Mouse (Mus musculus): ENCODE data around the gene Zfand2a. TPM values are rescaled to one million over a fixed set of nuclear protein-coding genes. Genes with fewer than 3 reads are reported as not detected.
A peak's percentile ranks its signal among the peaks of the same experiment; 100 is the strongest.

Gene Zfand2a
- polyA plus RNA-seq, 1 experiment, result 28.0 TPM

DNA sequence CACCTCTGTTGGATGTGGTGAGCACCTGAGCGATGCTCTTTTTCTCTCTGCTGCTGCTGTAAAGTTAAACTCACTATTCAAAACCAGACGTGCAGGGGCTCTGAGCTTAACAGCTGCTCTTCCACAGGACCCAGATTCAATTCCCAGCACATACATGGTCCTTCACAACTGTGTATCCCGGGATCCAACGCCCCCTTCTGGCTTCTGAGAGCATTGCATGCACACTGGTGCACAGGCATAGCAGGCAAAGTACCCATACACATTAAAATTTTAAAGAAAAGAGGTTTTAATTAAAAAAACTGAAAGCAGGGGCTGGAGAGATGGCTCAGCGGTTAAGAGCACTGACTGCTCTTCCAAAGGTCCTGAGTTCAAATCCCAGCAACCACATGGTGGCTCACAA is 12.6 kb upstream of the Zfand2a start:
- no peak for TF ChIP-seq POLR2A (IDR thresholded peaks at IDR 0.05; ENCODE audit: borderline replicate concordance, extremely low read depth, insufficient read depth, insufficient read length, poor library complexity, severe bottlenecking)
- no peak for TF ChIP-seq CTCF (IDR thresholded peaks at IDR 0.05; ENCODE audit: borderline replicate concordance, extremely low read depth, insufficient read depth, insufficient read length)
- DNase-seq (ENCODE audit: low read depth), result no peak

DNA sequence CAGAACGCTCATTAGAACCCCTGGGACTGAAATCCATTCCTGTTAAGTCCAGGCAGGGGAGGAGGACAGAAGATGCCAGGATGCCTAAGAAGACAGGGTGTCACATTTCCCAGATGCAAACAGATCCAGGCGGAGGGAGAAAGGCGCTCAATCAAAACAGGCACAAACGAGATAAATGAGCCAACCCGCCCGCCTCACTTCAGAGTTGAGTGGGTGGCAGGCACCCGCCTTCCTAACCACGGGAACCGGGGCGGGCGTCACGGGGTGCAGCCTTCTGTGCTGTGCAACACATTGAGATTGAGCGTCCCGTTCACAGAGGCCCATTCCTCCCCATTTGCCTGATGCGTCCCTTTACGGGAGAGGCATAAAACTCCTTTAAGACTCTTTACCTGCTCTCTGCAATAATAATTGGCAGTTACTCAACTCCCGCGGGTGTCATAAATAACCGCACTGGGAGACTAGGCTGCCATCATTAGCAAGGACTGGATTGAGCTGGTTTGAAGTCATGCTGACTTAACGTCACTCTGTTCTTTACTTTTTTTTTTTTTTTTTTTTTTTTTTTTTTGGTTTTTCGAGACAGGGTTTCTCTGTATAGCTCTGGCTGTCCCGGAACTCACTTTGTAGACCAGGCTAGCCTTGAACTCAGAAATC is 10.8 kb upstream of the Zfand2a start:
- DNase-seq (ENCODE audit: low read depth), result peak; percentile 32

DNA sequence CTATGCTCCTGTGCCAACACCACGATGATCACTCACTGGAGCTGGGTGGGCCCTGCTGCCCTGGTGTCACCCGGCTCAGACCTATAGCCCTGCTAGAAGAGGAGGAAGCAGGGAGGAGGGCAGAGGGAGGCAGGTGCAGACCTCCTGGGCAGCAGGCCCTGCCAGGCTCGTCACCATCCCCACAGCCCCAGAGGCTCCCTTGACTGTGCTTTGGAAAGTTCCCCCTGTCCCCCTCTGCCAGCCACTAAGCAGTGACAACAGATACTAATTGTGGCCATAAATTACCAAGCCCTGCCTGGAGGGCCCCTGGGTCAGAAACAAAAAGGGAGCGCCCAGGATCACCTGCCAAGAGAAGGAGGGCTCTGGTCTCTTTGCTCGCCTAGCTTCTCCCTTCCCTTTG is 9.3 kb upstream of the Zfand2a start:
- no peak for DNase-seq (ENCODE audit: low read depth)
- TF ChIP-seq CTCF (IDR thresholded peaks at IDR 0.05; ENCODE audit: borderline replicate concordance, extremely low read depth, insufficient read depth, insufficient read length) (no peak), POLR2A (IDR thresholded peaks at IDR 0.05; ENCODE audit: borderline replicate concordance, extremely low read depth, insufficient read depth, insufficient read length, poor library complexity, severe bottlenecking) (no peak)

More for the DNA sequence above, 10.8 kb upstream of the Zfand2a start:
- TF ChIP-seq POLR2A (IDR thresholded peaks at IDR 0.05; ENCODE audit: borderline replicate concordance, extremely low read depth, insufficient read depth, insufficient read length, poor library complexity, severe bottlenecking) (no peak), CTCF (IDR thresholded peaks at IDR 0.05; ENCODE audit: borderline replicate concordance, extremely low read depth, insufficient read depth, insufficient read length) (no peak)

DNA sequence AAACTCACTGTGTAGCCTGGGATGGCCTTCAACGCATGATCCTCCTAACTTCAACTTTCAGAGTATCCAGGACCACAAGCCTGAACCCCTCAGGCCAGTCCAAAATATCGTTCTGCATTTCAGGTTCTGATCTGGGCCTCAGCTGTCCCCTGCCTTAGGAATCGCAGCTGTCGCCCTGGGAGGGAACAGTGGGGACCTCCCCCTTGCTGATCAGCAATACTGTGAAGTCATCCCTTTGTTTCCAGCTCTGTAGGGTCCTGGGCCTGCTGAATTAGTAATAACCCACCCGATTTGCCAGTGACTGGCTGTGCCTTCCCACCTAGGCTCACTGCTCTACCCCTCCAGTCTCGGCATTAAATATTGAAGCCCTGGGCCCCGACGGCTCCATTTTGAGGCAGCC is 7.0 kb upstream of the Zfand2a start:
- no peak for DNase-seq (ENCODE audit: low read depth)
- TF ChIP-seq CTCF (IDR thresholded peaks at IDR 0.05; ENCODE audit: borderline replicate concordance, extremely low read depth, insufficient read depth, insufficient read length) (no peak), POLR2A (IDR thresholded peaks at IDR 0.05; ENCODE audit: borderline replicate concordance, extremely low read depth, insufficient read depth, insufficient read length, poor library complexity, severe bottlenecking) (no peak)

DNA sequence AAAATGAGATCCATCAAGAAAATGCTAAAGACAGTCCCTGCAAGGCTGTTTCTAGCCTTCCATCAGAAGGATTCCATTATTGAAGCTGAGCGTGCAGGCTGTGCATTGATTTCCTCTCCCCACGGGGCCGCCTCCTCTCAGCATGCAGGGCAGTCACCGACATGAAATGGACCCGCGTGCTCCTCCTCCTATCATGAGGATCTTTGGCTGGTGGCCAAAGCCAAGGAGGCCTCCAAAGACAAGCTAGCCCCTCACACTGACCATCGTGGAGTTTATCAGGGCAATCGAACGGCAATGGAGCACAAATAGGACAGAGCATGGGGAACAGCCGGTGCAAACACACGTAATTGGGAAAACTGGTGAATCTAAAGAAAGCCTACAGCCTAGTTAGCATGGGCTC is 5.8 kb upstream of the Zfand2a start:
- no peak for DNase-seq (ENCODE audit: low read depth)
- TF ChIP-seq POLR2A (IDR thresholded peaks at IDR 0.05; ENCODE audit: borderline replicate concordance, extremely low read depth, insufficient read depth, insufficient read length, poor library complexity, severe bottlenecking) (no peak), CTCF (IDR thresholded peaks at IDR 0.05; ENCODE audit: borderline replicate concordance, extremely low read depth, insufficient read depth, insufficient read length) (no peak)

DNA sequence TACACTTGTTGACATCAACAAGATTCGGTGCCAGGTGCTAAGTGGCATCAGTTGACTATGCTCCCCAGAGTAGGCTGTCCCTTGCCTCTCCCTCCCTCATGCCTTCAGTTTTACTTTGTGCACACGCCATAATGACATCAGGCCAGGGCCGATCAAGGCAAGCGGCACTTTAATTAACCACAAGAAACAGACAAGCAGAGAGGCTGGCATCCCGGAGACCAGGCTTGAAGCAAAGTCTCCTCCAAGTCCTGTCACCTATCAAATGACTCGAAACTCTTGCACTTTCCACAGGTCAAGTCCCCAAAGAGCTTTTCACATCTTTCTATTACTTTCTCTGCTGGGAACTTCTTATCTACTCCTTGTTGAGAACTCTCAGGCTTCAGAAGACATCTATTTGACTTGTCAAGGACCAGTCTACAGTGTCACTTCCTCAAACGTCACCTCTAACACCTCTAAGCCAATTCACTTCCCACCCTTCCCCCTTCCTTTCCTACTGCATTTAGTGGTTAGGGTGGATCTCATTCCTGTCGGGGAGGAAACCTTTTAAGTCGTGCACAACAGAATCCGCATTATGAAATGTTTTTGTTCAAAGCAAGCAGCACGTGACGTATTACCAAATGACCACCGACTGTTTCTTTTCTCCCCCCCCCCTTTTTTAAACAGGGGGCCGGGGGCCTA is 1.0 kb downstream of the Zfand2a start:
- TF ChIP-seq CTCF (IDR thresholded peaks at IDR 0.05; ENCODE audit: borderline replicate concordance, extremely low read depth, insufficient read depth, insufficient read length), result no peak
- no peak for TF ChIP-seq POLR2A (IDR thresholded peaks at IDR 0.05; ENCODE audit: borderline replicate concordance, extremely low read depth, insufficient read depth, insufficient read length, poor library complexity, severe bottlenecking)
- DNase-seq (ENCODE audit: low read depth), result no peak

DNA sequence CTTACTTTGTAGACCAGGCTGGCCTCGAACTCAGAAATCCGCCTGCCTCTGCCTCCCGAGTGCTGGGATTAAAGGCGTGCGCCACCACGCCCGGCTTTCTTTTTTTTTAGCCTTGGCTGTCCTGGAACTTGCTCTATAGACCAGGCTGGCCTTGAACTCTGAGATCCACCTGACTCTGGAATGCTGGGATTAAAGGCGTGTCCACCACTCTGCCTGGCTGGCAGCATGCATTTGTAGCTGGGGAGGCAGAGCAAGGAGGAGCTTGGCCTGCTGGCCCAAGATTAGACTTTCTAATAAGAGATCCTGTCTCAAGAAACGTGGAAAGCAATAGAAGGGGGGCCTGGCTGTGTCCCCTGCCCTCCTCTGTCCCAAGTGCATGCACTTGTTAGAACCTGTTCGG is 3.9 kb downstream of the Zfand2a start:
- no peak for DNase-seq (ENCODE audit: low read depth)

DNA sequence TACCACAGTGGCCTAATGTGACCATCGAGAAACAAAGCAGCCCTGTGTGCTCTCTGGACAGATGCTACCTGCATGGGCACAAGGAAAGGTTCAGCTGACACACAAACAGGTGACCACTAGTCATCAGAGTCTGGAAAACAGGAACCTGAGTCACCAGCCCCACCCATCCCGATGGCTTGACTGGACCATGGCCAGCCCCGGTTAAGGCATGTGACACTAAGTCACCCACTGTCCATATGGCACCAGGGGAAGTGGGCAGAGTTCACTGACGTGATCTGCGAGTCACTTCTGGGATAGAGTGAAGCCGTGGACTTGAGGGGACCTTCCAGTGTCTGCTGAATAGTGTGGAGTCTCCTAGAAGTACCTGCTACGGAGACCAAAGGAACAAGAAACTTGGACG is 5.3 kb downstream of the Zfand2a start:
- TF ChIP-seq POLR2A (IDR thresholded peaks at IDR 0.05; ENCODE audit: borderline replicate concordance, extremely low read depth, insufficient read depth, insufficient read length, poor library complexity, severe bottlenecking) (no peak), CTCF (IDR thresholded peaks at IDR 0.05; ENCODE audit: borderline replicate concordance, extremely low read depth, insufficient read depth, insufficient read length) (no peak)
- no peak for DNase-seq (ENCODE audit: low read depth)

More for the DNA sequence above, 3.9 kb downstream of the Zfand2a start:
- TF ChIP-seq CTCF (IDR thresholded peaks at IDR 0.05; ENCODE audit: borderline replicate concordance, extremely low read depth, insufficient read depth, insufficient read length), result no peak
- TF ChIP-seq POLR2A (IDR thresholded peaks at IDR 0.05; ENCODE audit: borderline replicate concordance, extremely low read depth, insufficient read depth, insufficient read length, poor library complexity, severe bottlenecking), result no peak

DNA sequence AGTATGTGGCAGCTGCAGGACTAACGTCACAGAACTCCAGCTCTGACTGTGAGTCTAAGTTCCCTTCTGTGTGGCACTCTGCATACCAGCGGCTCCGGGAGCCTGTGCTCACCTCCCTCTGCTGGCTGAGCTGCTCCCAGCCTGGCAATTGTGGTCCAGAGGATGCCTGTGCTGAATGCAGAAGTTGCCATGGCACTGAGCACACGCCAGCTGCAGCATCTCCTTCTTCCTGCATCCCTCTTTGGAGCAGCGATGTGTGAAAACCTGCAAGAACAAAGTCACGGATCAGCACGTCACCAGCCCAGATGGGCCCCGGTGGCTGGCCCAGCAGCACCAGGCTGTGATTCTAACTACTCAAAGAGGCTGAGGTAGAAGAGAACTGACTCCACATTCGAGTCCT is 9.6 kb downstream of the Zfand2a start:
- TF ChIP-seq POLR2A (IDR thresholded peaks at IDR 0.05; ENCODE audit: borderline replicate concordance, extremely low read depth, insufficient read depth, insufficient read length, poor library complexity, severe bottlenecking) (no peak), CTCF (IDR thresholded peaks at IDR 0.05; ENCODE audit: borderline replicate concordance, extremely low read depth, insufficient read depth, insufficient read length) (no peak)
- DNase-seq (ENCODE audit: low read depth), result peak; percentile 30

DNA sequence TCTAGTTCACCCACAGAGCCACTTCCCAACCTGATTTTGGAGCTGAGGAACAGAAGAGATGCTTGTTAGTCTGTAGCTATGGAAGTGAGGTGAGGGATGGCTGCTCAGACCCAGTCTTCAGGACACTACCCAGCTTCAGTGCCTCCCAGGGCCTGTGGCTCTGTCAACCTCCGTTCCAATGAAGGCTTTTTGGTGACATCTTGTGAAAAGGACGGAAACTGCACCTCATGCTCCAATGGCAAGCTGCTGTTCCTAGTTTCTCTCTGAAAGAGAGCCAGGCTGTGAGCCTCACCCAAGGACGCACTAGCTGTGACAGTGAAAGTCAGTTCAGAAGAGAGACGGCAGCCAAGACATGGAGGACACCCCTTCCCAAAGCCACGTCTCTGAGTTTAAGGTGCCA is 16.4 kb downstream of the Zfand2a start:
- TF ChIP-seq CTCF (IDR thresholded peaks at IDR 0.05; ENCODE audit: borderline replicate concordance, extremely low read depth, insufficient read depth, insufficient read length), result peak; percentile 60
- TF ChIP-seq POLR2A (IDR thresholded peaks at IDR 0.05; ENCODE audit: borderline replicate concordance, extremely low read depth, insufficient read depth, insufficient read length, poor library complexity, severe bottlenecking), result no peak
- DNase-seq (ENCODE audit: low read depth), result peak; percentile 58

DNA sequence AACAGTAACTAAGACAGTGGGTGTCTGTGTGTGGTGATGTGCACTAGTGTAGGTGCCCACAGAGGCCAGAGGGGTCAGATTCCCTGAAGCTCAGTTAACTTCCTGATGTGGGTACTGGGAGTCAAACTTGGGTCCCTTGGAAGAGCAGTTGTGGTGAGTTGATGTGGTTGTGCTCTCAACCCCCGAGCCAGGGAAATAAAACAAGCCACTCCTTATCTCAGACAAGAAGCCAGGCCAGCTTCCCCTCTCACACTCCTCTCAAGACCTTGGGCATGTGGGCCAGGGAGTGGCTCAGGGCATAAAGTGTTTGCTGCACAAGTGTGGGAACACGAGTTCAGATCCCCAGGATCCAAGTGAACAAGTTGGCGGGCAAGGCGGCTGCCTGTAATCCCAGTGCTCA is 17.5 kb downstream of the Zfand2a start:
- no peak for DNase-seq (ENCODE audit: low read depth)
- no peak for TF ChIP-seq POLR2A (IDR thresholded peaks at IDR 0.05; ENCODE audit: borderline replicate concordance, extremely low read depth, insufficient read depth, insufficient read length, poor library complexity, severe bottlenecking)
- no peak for TF ChIP-seq CTCF (IDR thresholded peaks at IDR 0.05; ENCODE audit: borderline replicate concordance, extremely low read depth, insufficient read depth, insufficient read length)

DNA sequence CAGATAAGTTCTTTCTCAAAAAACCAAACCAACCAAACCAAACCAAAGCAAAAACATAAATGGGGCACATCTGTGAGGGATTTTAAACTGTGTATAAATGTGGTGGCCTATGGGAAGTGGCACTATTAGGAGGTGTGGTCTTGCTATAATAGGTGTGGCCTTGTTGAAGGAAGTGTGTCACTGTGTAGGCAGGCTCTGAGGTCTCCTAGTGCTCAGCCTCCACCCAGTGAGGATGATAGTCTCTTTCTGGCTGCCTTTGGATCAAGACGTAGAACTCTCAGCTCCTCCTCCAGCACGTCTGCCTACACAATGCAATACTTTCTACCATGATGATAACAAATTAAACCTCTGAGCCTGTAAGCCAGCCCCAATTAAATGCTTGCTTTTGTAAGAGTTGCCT is 18.0 kb downstream of the Zfand2a start:
- no peak for TF ChIP-seq CTCF (IDR thresholded peaks at IDR 0.05; ENCODE audit: borderline replicate concordance, extremely low read depth, insufficient read depth, insufficient read length)
- no peak for TF ChIP-seq POLR2A (IDR thresholded peaks at IDR 0.05; ENCODE audit: borderline replicate concordance, extremely low read depth, insufficient read depth, insufficient read length, poor library complexity, severe bottlenecking)
- DNase-seq (ENCODE audit: low read depth), result no peak
